Mouse (Mus musculus) hindbrain, embryonic 11.5 days (tissue): ENCODE data around the gene Gdf9. TPM values are rescaled to one million over a fixed set of nuclear protein-coding genes. Genes with fewer than 3 reads are reported as not detected.
A peak's percentile ranks its signal among the peaks of the same experiment; 100 is the strongest.

ENCODE experiments used
- ATAC-seq: fragments of 200-750 bp; cut with Nextera tagmentation; 2 replicates; pipeline ENCODE4 v1.8.0; 2017; ENCODE audit warnings: mild to moderate bottlenecking, moderate TSS enrichment, moderate library complexity; ENCODE audit not compliant: low FRiP score
- DNase-seq: peaks from one replicate; pipeline ENCODE4 v3.0.0-alpha.2; 2015; ENCODE audit warnings: low spot score
- H3K27ac ChIP-seq: fragments of 300-500 bp; sonication (generic); 2 replicates; pipeline ENCODE4 v1.5.1; 2014; ENCODE audit warnings: mild to moderate bottlenecking, low read depth, low read length
- H3K27me3 ChIP-seq: fragments of 300-500 bp; sonication (generic); 2 replicates; pipeline ENCODE4 v1.6.1; 2014; ENCODE audit warnings: mild to moderate bottlenecking, low read length, moderate library complexity, mixed read lengths; ENCODE audit not compliant: control insufficient read depth, insufficient read depth
- H3K36me3 ChIP-seq: fragments of 300-500 bp; sonication (generic); 2 replicates; pipeline ENCODE4 v1.6.1; 2014; ENCODE audit warnings: mild to moderate bottlenecking, low read length, moderate library complexity, mixed read lengths; ENCODE audit not compliant: control insufficient read depth, insufficient read depth
- H3K4me1 ChIP-seq: fragments of 300-500 bp; sonication (generic); replicated peaks from 2 replicates; pipeline ENCODE4 v1.6.1; 2014; ENCODE audit warnings: low read length, mixed read lengths; ENCODE audit not compliant: control insufficient read depth, insufficient read depth
- H3K4me2 ChIP-seq: fragments of 300-500 bp; sonication (generic); replicated peaks from 2 replicates; pipeline ENCODE4 v1.6.1; 2014; ENCODE audit warnings: mild to moderate bottlenecking, low read depth, low read length
- H3K4me3 ChIP-seq: fragments of 300-500 bp; sonication (generic); 2 replicates; pipeline ENCODE4 v1.5.1; 2014; ENCODE audit warnings: low read depth, low read length
- H3K9ac ChIP-seq: fragments of 300-500 bp; sonication (generic); 2 replicates; pipeline ENCODE4 v1.6.1; 2014; ENCODE audit warnings: low read depth, low read length
- H3K9me3 ChIP-seq: fragments of 300-500 bp; sonication (generic); 2 replicates; pipeline ENCODE4 v1.6.1; 2016; ENCODE audit warnings: low read length; ENCODE audit not compliant: control insufficient read depth
- WGBS: fragments of 180-500 bp; shearing (Covaris S2); extraction: QIAGEN DNeasy Blood & Tissue Kit; methylation state at CpG from one replicate; pipeline ENCODE4 v1.1.7; 2014; 5-methylcytosine and 5-hydroxymethylcytosine counted together
- polyA plus RNA-seq: library from polyadenylated mRNA; unstranded; fragments of >200 nt; fragmentation: Nextera tagmentation; extraction: Ambion mirVana; gene quantifications from 2 replicates; pipeline ENCODE4 v1.2.1, GENCODE M21; 2014

The Gdf9 gene
- polyA plus RNA-seq, 1 experiment from 2014 or later: 2.8 TPM

DNA sequence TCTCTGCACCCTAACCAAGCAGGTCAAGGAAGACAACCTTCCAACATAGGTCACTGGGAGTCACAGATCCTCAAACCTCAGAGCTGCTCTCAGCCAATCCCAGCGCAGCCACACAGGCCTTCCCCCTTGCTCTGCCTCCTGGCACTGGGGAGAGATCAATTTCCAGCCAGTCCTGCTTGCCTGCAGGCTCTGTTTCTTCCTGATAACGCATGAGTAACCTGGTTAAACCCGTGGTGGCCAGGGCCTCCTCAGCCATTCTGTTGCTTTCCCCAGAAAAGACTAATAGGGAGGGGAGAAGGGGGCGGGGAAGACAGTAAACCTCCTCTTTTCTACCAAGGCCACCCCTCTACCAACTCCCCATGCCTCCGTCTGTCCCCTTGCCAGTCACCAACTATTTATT lies 30.9 kb downstream of the Gdf9 start:
- no peak overlapping the region for H3K4me3 ChIP-seq
- 21% methylated on average over 5 of the region's 5 CpGs for WGBS
- no peaks in the 10 kb centered on the region for H3K9me3 ChIP-seq
- ATAC-seq: no peak
- no peak for DNase-seq
- peaks cover 74% of the 10 kb centered on the region for H3K27me3 ChIP-seq
- H3K9ac ChIP-seq: no peak overlapping the region
- H3K27ac ChIP-seq: no peak overlapping the region
- peaks cover 4% of the 10 kb centered on the region for H3K4me1 ChIP-seq
- H3K36me3 ChIP-seq: no peaks in the 10 kb centered on the region
- no peak overlapping the region for H3K4me2 ChIP-seq

DNA sequence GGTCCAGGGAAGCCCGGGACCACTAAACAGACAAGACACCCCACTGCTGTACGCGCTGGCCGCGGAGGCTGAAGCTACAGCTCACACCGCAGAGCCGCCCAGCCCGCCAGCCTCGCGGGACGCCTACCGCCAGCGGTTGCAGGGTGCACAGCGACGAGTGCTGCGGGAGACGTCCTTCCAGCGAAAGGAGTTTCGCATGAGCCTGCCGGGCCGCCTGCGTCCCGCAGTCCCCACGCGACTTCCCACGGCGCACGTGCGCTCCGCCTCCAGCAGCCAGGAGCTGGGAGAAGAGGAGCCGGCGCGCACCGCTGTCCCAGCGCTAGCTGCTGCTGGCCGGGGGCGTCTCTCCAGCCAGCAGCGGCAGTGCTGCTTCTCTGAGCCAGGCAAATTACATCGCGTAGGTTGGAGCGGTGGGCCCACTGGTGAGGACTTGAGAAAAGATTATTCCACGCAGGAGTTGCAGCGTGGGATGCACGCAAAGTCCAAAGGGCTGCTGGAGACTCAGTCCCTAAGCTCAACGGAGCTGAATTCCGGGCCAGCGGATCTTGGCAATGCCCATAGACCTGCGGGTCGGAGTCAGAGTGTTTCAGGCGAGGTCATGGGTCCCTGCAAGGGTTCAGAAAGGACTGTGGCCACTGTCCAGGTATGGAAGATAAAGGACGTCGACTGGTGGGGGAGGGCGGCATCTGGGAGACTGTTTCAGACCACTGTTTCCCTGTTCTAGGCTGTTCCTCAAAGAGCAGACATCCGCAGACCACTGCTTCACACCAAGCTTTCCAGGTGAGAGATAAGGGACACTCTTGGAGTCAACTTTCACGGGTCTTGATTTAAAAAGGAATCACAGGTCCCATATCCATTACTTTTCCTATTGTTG lies 33.0 kb downstream of the Gdf9 start:
- Histone ChIP-seq H3K36me3 (no peaks in the 10 kb centered on the region), H3K9ac (peak overlapping the region; percentile 27; the same call in 1 of the 2 replicates), H3K4me2 (peak overlapping the region; percentile 78), H3K27ac (no peak overlapping the region), H3K9me3 (no peaks in the 10 kb centered on the region), H3K4me3 (peak overlapping the region; percentile 38), H3K4me1 (peaks cover 4% of the 10 kb centered on the region), H3K27me3 (peaks cover 64% of the 10 kb centered on the region)
- DNase-seq (peak; percentile 60), ATAC-seq (no peak)
- WGBS: 6% methylated on average over 55 of the region's 55 CpGs

DNA sequence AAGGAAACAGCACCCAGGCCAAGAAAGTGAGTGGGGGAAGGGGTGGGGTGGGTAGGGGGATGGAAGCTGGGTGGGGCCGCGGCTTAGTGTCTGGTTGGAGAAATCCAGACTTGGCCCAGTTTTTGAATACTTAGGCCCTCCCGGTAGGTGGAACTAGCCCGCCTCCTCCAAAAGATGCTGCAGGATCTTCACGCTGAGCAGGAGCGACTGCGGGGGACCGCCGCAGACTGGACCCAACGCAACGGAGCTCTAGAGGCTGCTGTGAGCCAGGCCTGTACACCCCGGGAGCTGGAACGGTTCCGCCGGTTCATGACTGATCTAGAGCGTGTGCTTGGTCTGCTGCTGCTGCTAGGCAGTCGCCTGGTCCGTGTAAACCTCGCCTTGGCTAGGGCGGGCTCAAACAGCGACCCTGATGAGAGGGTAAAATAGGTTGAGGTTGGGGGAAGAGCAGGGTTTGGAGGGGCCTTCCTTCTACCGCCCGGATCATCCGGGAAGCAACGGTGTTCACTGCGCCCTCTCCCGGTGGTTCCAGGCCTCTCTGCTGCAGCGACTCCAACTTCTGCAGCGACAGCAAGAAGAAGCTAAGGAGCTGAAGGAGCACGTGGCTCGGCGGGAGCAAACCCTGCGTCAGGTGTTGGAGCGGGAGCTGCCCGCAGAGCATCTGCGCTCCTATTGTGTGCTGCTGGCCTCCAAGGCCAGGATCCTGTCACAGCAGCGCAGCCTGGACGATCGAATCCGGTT lies 35.6 kb downstream of the Gdf9 start:
- Histone ChIP-seq H3K9me3 (no peaks in the 10 kb centered on the region), H3K4me2 (peak overlapping the region; percentile 40), H3K27me3 (peaks cover 66% of the 10 kb centered on the region), H3K4me1 (peaks cover 10% of the 10 kb centered on the region), H3K27ac (no peak overlapping the region), H3K36me3 (no peaks in the 10 kb centered on the region), H3K4me3 (peak overlapping the region; percentile 25), H3K9ac (peak overlapping the region; percentile 56)
- peak; percentile 89 for DNase-seq
- WGBS: 3% methylated on average over 40 of the region's 40 CpGs
- peak; percentile 21; the same call in 1 of the 2 replicates for ATAC-seq

DNA sequence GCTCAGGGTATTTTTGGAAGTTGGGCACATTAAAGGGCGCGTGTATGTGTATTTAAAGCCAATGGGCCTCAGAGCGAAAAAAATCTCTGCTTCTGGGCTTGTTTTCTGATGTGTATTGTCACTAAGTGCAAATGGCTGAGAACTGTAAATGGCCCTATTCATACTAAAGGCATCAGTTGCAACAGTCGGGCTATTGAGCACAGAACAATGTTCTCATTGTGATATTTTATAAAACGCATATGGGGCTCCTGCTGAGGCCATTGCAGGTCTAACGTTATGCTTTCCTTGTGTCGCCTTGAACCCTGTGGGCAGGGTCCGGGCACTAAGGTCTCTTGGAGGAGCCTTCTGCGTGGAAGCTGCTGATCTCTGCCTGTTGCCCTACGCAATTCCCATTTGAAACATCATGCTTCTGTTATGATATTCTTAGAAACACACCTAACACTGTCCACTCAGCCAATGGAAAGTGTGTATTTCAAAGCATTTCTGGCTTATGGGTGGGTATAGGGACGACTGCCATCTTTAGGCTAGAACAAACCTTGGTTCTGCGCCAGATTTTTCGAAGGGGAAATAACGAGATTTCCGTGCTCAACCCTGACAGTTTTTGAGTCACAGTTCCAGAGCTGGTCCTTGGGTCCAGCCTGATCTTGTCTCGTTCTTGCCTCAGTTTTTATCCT lies 38.6 kb downstream of the Gdf9 start:
- H3K9ac ChIP-seq: no peak overlapping the region
- ATAC-seq (no peak), DNase-seq (no peak)
- WGBS: 40% methylated on average over 16 of the region's 16 CpGs
- peaks cover 46% of the 10 kb centered on the region for H3K27me3 ChIP-seq
- no peaks in the 10 kb centered on the region for H3K9me3 ChIP-seq
- peaks cover 6% of the 10 kb centered on the region; the same call in 1 of the 2 replicates for H3K4me1 ChIP-seq
- no peak overlapping the region for H3K4me3 ChIP-seq
- no peak overlapping the region for H3K27ac ChIP-seq
- no peak overlapping the region; the same call in 1 of the 2 replicates for H3K4me2 ChIP-seq
- H3K36me3 ChIP-seq: no peaks in the 10 kb centered on the region

DNA sequence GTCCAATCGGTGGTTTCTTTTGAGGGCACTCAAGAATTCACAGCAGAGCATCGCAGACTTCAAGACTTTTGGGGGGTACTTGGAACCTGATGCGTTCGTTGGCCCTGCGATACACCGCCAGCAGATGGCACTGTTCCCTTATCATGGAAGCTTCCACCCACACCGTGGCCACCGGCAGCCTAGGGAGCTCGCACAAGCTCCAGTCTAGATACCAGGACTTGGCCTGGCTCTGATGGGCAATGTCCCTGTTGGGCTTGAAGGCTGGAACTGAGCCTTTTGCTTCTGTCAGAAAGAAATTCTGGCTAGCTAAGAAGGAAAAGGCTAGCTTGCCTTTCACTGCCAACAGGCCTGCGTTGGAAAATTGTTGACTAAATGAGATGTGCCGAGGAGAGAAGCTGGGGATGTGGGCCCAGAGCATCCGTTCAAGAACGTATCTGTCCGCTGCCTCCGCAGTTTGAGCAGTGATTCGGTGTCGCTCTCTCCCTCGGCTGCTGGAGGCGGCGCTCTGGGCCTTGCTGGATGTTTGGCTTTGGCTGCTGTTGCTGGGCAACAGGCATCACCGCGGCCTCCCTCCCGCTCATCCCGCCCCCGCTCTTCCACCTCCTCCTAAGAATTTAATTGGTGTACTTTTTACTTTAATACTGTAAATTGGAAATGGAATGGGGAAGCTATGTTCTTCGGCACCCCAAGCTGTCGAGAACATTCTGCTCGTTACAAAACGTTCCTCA lies 39.3 kb downstream of the Gdf9 start, which contains the start of gene Gm9837:
TSS of gene Gm9837 (minus strand) at position 512 of the 728 bp plus-strand sequence.
- Histone ChIP-seq H3K4me3 (no peak within 1 kb of the TSS), H3K9me3 (no peaks in the 10 kb centered on the region), H3K4me1 (peaks cover 6% of the 10 kb centered on the region; the same call in 1 of the 2 replicates), H3K9ac (no peak within 1 kb of the TSS), H3K27me3 (peaks cover 39% of the 10 kb centered on the region), H3K27ac (no peak within 1 kb of the TSS), H3K36me3 (no peaks in the 10 kb centered on the region), H3K4me2 (peak within 1 kb of the TSS; percentile 25)
- 3% methylated on average over 29 of the region's 29 CpGs for WGBS
- DNase-seq: peak; percentile 97
- peak; percentile 81 for ATAC-seq

DNA sequence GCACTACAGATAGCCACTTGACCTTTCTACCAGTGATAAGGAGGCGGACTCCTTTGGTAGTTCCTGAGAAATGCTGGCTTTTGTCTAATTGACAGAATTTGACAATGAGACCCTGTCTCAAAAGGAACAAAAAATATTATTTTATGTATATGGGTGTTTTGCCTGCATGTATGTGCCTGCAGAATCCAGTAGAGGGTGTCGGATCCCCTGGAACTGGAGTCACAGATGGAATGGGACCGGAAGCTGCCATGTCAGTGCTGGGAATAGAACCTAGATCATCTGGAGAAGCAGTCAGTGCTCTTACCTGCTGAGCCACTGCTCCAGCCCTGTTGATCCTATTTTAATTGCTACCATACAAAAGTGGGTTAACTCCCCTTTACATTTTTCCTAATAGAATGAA lies 41.9 kb downstream of the Gdf9 start:
- DNase-seq (no peak), ATAC-seq (no peak)
- Histone ChIP-seq H3K4me1 (peaks cover 8% of the 10 kb centered on the region; the same call in 1 of the 2 replicates), H3K4me3 (no peak overlapping the region), H3K36me3 (no peaks in the 10 kb centered on the region), H3K27ac (no peak overlapping the region), H3K9me3 (no peaks in the 10 kb centered on the region), H3K9ac (no peak overlapping the region), H3K4me2 (no peak overlapping the region), H3K27me3 (peaks cover 26% of the 10 kb centered on the region)
- 80% methylated on average over 3 of the region's 3 CpGs for WGBS

DNA sequence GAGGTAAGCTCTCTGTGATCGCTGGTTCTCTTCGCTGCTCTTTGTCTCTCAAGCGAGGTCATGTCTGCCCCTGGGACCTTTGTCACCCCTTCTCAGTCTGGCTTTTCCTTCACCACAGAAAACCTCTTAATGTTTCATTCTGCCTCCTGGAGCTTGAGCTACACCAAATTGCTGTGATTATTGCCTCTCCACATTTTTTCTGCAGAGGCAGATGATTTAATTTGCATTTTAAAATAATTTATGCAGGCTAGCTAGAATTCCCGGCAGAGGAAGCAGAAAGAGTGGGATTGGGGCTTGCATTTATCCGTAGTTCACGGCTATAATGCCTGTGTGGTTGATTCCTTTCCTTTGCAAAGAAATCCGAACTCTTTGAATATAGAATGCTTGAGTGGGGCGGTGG lies 44.8 kb downstream of the Gdf9 start:
- ATAC-seq (no peak), DNase-seq (peak; percentile 44)
- WGBS: 23% methylated on average over 8 of the region's 8 CpGs
- Histone ChIP-seq H3K27me3 (peaks cover 51% of the 10 kb centered on the region), H3K27ac (peak overlapping the region; percentile 36; the same call in 1 of the 2 replicates), H3K36me3 (no peaks in the 10 kb centered on the region), H3K9ac (no peak overlapping the region), H3K9me3 (no peaks in the 10 kb centered on the region), H3K4me1 (peaks cover 11% of the 10 kb centered on the region), H3K4me3 (no peak overlapping the region), H3K4me2 (0 out of 2 replicates have a peak overlapping the region, but pooled peaks have one; percentile 19)

DNA sequence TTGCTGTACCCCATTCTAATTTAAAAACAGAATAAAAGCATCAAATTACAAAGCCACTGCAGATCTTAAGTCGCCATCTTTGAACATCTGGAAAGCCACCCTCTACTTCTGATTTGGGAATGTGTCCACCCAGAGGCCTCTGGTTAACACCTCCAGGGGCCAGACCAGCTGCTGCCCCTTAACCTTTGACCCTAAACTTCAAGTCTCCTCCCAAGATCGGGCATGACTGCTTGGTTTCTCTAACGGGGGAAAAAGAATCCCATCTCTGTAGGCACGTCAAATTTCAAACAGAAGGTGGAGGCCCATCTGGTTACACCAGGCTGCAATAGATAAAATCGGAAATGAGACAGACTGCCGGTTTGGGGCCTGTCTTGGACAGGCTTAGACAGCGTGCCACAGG lies 47.0 kb downstream of the Gdf9 start:
- Histone ChIP-seq H3K4me3 (no peak overlapping the region), H3K27me3 (peaks cover 57% of the 10 kb centered on the region), H3K4me1 (peaks cover 11% of the 10 kb centered on the region), H3K27ac (no peak overlapping the region), H3K9me3 (no peaks in the 10 kb centered on the region), H3K9ac (no peak overlapping the region), H3K4me2 (no peak overlapping the region), H3K36me3 (no peaks in the 10 kb centered on the region)
- peak; percentile 16 for DNase-seq
- 32% methylated on average over 7 of the region's 7 CpGs for WGBS
- ATAC-seq: no peak
